Mouse (Mus musculus): ENCODE results near the gene Jdp2.

DNA sequence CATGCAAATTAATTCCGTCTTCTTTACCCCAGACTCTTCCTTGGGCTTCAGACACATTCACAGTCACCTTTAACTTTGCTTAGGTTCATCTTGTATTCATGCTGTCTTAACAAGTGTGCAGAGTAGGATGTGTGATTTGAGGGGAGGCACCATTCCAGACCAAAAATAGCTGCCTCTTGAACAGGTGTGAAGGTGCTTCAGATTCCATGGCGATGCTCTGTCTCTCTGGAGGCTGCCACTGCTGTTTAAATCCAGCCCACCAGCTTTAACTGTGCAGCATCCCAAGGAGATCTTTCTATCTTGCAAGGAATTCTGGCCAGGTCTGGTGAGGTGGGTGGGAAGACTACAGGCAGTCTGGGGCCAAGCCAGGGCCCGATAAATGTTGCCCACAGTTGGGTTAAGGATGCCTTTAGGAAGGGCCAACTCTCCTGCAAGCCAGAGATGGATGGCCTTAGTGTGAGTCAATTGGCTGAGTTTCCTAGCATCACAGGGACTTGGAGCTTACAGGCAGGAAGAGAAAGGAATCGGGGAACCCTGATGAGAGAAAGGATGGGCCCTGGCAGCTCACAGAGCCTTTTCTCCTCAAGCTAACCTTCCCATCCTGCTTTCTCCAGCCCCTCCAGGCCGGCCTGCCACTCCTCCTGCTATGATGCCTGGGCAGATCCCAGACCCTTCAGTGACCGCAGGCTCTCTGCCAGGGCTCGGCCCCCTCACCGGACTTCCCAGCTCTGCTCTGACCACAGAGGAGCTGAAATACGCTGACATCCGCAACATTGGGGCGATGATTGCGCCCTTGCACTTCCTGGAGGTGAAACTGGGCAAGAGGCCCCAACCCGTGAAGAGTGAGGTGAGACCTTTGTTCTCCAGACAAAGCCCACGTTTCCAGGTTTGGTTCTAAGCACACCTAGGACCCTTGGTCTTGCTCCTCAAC is 9.0 kb downstream of the Jdp2 start:
- TF ChIP-seq CTCF (IDR thresholded peaks at IDR 0.05; ENCODE audit: extremely low read depth, insufficient read depth, insufficient read length, insufficient replicate concordance) (no peak), POLR2A (IDR thresholded peaks at IDR 0.05; ENCODE audit: low read depth, low read length) (no peak)

Measured in spleen, adult 2 months (tissue).